29 mouse cellular contexts compared by ENCODE assay signal in the genomic region with DNA sequence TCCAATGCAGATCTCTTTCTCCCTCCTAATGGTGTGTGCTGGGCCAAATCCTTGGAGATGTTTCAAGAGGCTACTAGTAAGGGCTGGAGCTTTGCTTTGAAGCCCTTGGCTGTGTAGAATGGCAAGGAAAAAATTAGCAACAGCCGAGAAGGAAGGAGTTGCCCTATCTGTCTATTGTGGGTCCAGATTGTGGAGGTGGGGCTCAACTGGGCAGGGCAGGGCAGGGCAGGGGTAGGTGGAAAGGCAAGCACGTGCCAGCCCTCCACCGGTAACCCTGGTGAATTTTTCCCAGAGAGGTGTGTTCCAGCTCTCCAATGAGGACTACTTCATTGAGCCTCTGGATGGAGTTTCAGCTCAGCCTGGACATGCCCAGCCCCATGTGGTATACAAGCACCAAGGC. TPM values are rescaled to one million over a fixed set of nuclear protein-coding genes. Genes with fewer than 3 reads are reported as not detected.
A peak's percentile ranks its signal among the peaks of the same experiment; 100 is the strongest.
DNase-seq lines count a peak whose midpoint lies in the region; ATAC-seq lines count a peak whose summit lies in the region.
"Had no signal": no experiment of that assay in that cellular context is flagged by ENCODE, and none has a peak within 500 bp of the region (broad histone marks: within the 10 kb centered on the region; RNA-seq: fewer than 3 reads in every experiment).

No protein-coding gene starts in this region.

- no peak overlapping the region for H3K9ac ChIP-seq in stomach, embryonic 15.5 days
- H3K9ac ChIP-seq: embryonic facial prominence, embryonic 13.5 days; forebrain, embryonic 12.5 days; forebrain, embryonic 15.5 days; heart, embryonic 13.5 days; hindbrain, embryonic 14.5 days had no signal

- H3K36me3 ChIP-seq in stomach, embryonic 15.5 days = peaks cover 9% of the 10 kb centered on the region; the same call in 1 of the 2 replicates
- H3K36me3 ChIP-seq: G1E had no signal

- H3K9me3 ChIP-seq in stomach, embryonic 15.5 days = no peaks in the 10 kb centered on the region
- H3K9me3 ChIP-seq: embryonic facial prominence, embryonic 10.5 days; embryonic facial prominence, embryonic 13.5 days; forebrain, embryonic 12.5 days; forebrain, embryonic 15.5 days; heart, embryonic 13.5 days had no signal

- H3K4me3 ChIP-seq in stomach, embryonic 15.5 days (replicated peaks) = no peak overlapping the region
- H3K4me3 ChIP-seq: embryonic facial prominence, embryonic 10.5 days; embryonic facial prominence, embryonic 13.5 days; erythroblast, embryonic 14.5 days; forebrain, embryonic 12.5 days; forebrain, embryonic 15.5 days; heart, embryonic 13.5 days had no signal

- peak; percentile 70 for ATAC-seq in stomach, embryonic 15.5 days (ENCODE audit: insufficient read depth, low FRiP score, low read depth)
- ATAC-seq: forebrain, embryonic 15.5 days; hindbrain, postnatal 0 days; inflammation-experienced regulatory T-cells, adult 6 months; Patski had no signal

- intact Hi-C loops in gastrocnemius, postnatal 14 days (cut with DNase I; ENCODE audit: low total_unique reads) = no loop called here

- WGBS in stomach, embryonic 15.5 days = 76% methylated on average over 3 of the region's 3 CpGs

- no peak overlapping the region for H3K4me2 ChIP-seq in stomach, embryonic 15.5 days
- H3K4me2 ChIP-seq: embryonic facial prominence, embryonic 13.5 days; forebrain, embryonic 12.5 days; forebrain, embryonic 15.5 days; heart, embryonic 13.5 days; hindbrain, embryonic 14.5 days had no signal

- no peaks in the 10 kb centered on the region for H3K27me3 ChIP-seq in stomach, embryonic 15.5 days (replicated peaks)
- H3K27me3 ChIP-seq: CH12.LX; embryonic facial prominence, embryonic 13.5 days; forebrain, embryonic 12.5 days; forebrain, embryonic 15.5 days; heart, embryonic 13.5 days; Patski had no signal

- no peak overlapping the region for H3K27ac ChIP-seq in stomach, embryonic 15.5 days
- H3K27ac ChIP-seq: embryonic facial prominence, embryonic 10.5 days; embryonic facial prominence, embryonic 13.5 days; forebrain, embryonic 12.5 days; forebrain, embryonic 15.5 days; heart, embryonic 13.5 days; hindbrain, embryonic 14.5 days; hindbrain, postnatal 0 days had no signal

- H3K4me1 ChIP-seq in stomach, embryonic 15.5 days = no peaks in the 10 kb centered on the region
- H3K4me1 ChIP-seq: embryonic facial prominence, embryonic 10.5 days; embryonic facial prominence, embryonic 13.5 days; forebrain, embryonic 12.5 days; forebrain, embryonic 15.5 days had no signal

- DNase-seq in gastrocnemius, postnatal 14 days = peak; percentile 2
- DNase-seq in gastrocnemius, adult 18-20 months (ENCODE audit: low spot score) = no peak
- DNase-seq in 3134 (ENCODE audit: extremely low read depth, insufficient read length, low spot score) = peak; percentile 58
- DNase-seq in thymus, postnatal 25 days = no peak
- no peak for DNase-seq in testis, postnatal 14 days (ENCODE audit: low spot score)
- DNase-seq: adrenal gland, postnatal 10 days; adrenal gland, postnatal 36 days; B cell, adult 2 months; cerebellum, adult 2 months; cerebellum, adult 9-11 months; cerebellum, postnatal 25 days; embryo, embryonic 11 days; gastrocnemius, postnatal 10 days; heart, adult 18-20 months; heart, postnatal 14 days; heart, postnatal 4 days had no signal

RNA-seq across cellular contexts. Expression of a gene that starts 10.5 kb away (rescaled TPM):
- total RNA-seq in gastrocnemius, postnatal 14 days (2021) = 1 to 10 TPM; 4.3 TPM
- total RNA-seq in gastrocnemius, adult 18-20 months (2021) = under 1 TPM; 0.21 to 0.23 TPM
- polyA plus RNA-seq in stomach, embryonic 15.5 days (2015; fragmentation: Nextera tagmentation; extraction: Ambion mirVana) = 13.1 and 15.5 TPM in 2 replicates
- total RNA-seq: G1E had no signal
- polyA plus RNA-seq: G1E; inflammation-experienced regulatory T-cells, adult 6 months had no signal

RNA-seq across cellular contexts. Expression of a gene that starts 58.8 kb away (rescaled TPM):
- total RNA-seq in gastrocnemius, postnatal 14 days (2021) = 100 to 1,000 TPM; 156 to 165 TPM
- 100 to 1,000 TPM; 168 to 191 TPM for total RNA-seq in gastrocnemius, adult 18-20 months (2021)
- polyA plus RNA-seq in stomach, embryonic 15.5 days (2015; fragmentation: Nextera tagmentation; extraction: Ambion mirVana) = 362 and 379 TPM in 2 replicates

Comparison
In these comparisons a context has a peak if more than half of its experiments do, and no peak if none do; other contexts are left out.
1. DNase-seq: peak in gastrocnemius, postnatal 14 days (single experiment) and 3134 (single experiment); none in gastrocnemius, adult 18-20 months (single experiment), thymus, postnatal 25 days (single experiment) and testis, postnatal 14 days (single experiment).
2. RNA of a gene that starts 10.5 kb away (total RNA-seq): 4.3 TPM in gastrocnemius, postnatal 14 days; 0.21 to 0.23 TPM in gastrocnemius, adult 18-20 months; every median in the first group is over 4 times any median in the second.